Mouse (Mus musculus): Measurements from ENCODE around the gene 3425401B19Rik. TPM values are rescaled to one million over a fixed set of nuclear protein-coding genes. Genes with fewer than 3 reads are reported as not detected.

The 3425401B19Rik gene
- polyA plus RNA-seq, 1 experiment = 0.21 TPM

DNA sequence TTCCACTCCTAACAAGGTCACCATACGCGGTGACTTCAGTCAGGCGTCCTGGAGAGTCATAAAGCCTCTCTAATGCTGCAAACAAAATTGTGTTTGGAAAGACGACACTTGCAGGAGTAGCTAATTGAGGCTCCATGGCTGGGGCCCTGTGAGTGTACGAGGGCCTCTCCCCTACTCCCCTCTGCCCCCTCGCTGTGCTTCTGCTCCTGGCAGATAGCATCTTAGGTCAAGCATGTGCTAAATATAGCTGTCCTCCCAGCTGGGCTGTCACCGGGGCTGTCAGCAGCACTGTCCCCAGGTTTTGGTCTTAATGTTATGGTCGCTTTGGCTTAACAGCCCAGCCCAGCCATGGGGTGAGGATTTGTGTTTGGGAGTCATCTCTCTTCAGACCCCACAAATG, 15.9 kb upstream of the 3425401B19Rik start:
- TF ChIP-seq CTCF (IDR thresholded peaks at IDR 0.05; ENCODE audit: extremely low read depth, insufficient read depth, low read length) = no peak

DNA sequence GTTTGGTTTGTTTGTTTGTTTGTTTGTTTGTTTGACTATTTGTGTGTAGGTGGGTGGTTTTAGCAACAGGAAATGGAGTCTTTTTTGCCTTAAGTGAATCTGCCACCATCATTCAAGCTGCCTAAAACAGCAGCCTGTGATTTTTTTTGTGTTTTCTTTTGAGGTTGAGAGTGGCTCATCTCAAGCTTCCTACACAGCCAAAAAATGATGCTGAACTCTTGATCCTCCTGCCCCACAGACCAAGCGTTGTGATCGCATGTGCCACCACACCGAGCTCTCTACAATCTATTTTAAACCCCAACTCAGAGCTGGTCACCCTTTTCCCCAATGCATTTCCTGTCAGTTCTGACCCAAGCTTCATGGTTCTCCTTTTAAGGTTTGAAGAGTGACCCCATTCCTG, 13.5 kb upstream of the 3425401B19Rik start:
- Histone ChIP-seq H3K4me1 (ENCODE audit: control insufficient read depth, insufficient read depth, low read length) (no peaks in the 10 kb centered on the region), H3K27ac (ENCODE audit: insufficient read depth, low read length) (no peak overlapping the region), H3K4me3 (ENCODE audit: insufficient read depth, low read length) (no peak overlapping the region)
- TF ChIP-seq CTCF (IDR thresholded peaks at IDR 0.05; ENCODE audit: extremely low read depth, insufficient read depth, low read length) = no peak

More for the DNA sequence above, 15.9 kb upstream of the 3425401B19Rik start:
- Histone ChIP-seq H3K4me3 (ENCODE audit: insufficient read depth, low read length) (no peak overlapping the region), H3K4me1 (ENCODE audit: control insufficient read depth, insufficient read depth, low read length) (no peaks in the 10 kb centered on the region), H3K27ac (ENCODE audit: insufficient read depth, low read length) (no peak overlapping the region)

DNA sequence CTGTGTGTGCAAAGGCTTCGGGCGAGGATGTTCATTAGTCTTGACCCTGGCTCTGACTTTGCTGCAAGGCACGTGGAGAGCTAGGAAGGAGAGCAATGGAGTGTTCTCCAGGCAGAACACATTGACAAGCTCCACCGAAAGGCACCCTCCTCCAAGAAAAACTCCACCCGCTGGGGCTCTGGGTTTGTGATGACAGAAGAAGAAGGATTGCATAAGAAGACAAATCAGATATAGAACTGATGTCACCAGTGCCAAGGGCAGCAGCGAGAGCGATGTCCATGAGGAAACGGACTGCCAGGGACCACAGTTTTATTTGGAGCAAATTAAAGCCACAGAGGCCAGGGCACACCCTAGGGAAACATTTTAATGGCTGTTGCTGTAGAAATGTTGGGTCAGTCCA, 12.7 kb upstream of the 3425401B19Rik start:
- Histone ChIP-seq H3K4me1 (ENCODE audit: control insufficient read depth, insufficient read depth, low read length) (no peaks in the 10 kb centered on the region), H3K4me3 (ENCODE audit: insufficient read depth, low read length) (no peak overlapping the region), H3K27ac (ENCODE audit: insufficient read depth, low read length) (no peak overlapping the region)
- no peak for TF ChIP-seq CTCF (IDR thresholded peaks at IDR 0.05; ENCODE audit: extremely low read depth, insufficient read depth, low read length)
- no peak for TF ChIP-seq POLR2A (IDR thresholded peaks at IDR 0.05; ENCODE audit: extremely low read depth, insufficient read depth, low read length)

DNA sequence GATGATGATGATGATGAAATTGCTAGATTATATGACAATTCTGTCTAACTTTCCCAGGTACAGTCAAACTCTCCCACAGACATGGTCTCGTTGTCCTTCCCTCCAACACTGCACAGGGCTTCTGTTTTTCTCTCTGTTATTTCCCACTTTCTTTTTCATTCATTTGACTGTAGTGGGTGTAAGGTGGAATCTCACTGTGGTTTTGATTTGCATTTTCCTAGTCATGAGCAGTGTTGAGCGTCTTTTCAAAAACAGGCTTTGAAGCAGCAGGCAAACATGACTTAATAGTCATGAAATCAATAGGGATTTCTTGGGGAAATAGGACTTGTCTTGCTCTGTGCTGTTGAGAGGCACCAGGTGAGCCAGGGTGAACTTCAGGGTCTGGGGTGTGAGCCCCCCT, 11.3 kb upstream of the 3425401B19Rik start:
- Histone ChIP-seq H3K27ac (ENCODE audit: insufficient read depth, low read length) (no peak overlapping the region), H3K4me1 (ENCODE audit: control insufficient read depth, insufficient read depth, low read length) (no peaks in the 10 kb centered on the region), H3K4me3 (ENCODE audit: insufficient read depth, low read length) (no peak overlapping the region)
- no peak for TF ChIP-seq CTCF (IDR thresholded peaks at IDR 0.05; ENCODE audit: extremely low read depth, insufficient read depth, low read length)
- TF ChIP-seq POLR2A (IDR thresholded peaks at IDR 0.05; ENCODE audit: extremely low read depth, insufficient read depth, low read length) = no peak

DNA sequence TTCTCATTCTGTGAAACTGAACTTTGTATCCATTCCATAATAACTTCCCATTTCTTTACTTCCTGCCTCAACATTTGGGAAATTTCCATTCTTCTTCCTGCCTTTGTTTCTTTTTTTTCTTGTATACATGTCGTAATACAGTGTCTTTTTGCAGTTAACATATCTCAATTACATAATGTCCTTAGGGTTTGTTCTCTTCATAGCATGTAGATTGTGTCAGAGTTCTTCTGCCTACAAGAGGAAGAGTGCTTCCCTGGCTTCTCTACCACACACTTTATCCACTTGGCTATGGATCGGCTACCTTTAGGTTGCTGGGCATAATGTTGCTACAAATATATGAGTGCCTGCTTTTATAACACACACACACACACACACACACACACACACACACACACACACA, 10.8 kb upstream of the 3425401B19Rik start:
- H3K4me1 ChIP-seq (ENCODE audit: control insufficient read depth, insufficient read depth, low read length) = no peaks in the 10 kb centered on the region
- H3K4me3 ChIP-seq (ENCODE audit: insufficient read depth, low read length) = no peak overlapping the region
- no peak for TF ChIP-seq POLR2A (IDR thresholded peaks at IDR 0.05; ENCODE audit: extremely low read depth, insufficient read depth, low read length)
- TF ChIP-seq CTCF (IDR thresholded peaks at IDR 0.05; ENCODE audit: extremely low read depth, insufficient read depth, low read length) = no peak
- no peak overlapping the region for H3K27ac ChIP-seq (ENCODE audit: insufficient read depth, low read length)

DNA sequence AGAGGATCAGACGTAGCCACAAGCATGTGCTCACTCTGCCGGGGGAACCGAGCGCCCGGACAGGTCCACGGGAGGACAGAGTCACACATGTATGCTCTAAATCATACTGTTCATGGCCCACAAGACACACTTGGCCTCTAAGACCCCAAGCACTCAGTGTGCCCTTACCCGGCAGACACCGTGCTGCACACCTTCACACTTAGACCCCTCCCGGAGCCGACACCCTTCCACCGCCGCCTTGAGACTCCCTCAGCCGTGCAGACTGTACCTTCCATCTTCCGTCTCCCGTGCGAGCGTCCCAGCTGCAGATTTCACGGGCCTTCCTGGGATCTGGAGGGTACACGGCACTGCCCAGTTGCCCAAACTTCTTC, 373 bp downstream of the 3425401B19Rik start:
- no peak overlapping the region for H3K4me3 ChIP-seq (ENCODE audit: insufficient read depth, low read length)
- no peak for TF ChIP-seq CTCF (IDR thresholded peaks at IDR 0.05; ENCODE audit: extremely low read depth, insufficient read depth, low read length)
- no peak for TF ChIP-seq POLR2A (IDR thresholded peaks at IDR 0.05; ENCODE audit: extremely low read depth, insufficient read depth, low read length)
- peaks cover 3% of the 10 kb centered on the region; the same call in 1 of the 2 replicates for H3K4me1 ChIP-seq (ENCODE audit: control insufficient read depth, insufficient read depth, low read length)
- no peak overlapping the region for H3K27ac ChIP-seq (ENCODE audit: insufficient read depth, low read length)

DNA sequence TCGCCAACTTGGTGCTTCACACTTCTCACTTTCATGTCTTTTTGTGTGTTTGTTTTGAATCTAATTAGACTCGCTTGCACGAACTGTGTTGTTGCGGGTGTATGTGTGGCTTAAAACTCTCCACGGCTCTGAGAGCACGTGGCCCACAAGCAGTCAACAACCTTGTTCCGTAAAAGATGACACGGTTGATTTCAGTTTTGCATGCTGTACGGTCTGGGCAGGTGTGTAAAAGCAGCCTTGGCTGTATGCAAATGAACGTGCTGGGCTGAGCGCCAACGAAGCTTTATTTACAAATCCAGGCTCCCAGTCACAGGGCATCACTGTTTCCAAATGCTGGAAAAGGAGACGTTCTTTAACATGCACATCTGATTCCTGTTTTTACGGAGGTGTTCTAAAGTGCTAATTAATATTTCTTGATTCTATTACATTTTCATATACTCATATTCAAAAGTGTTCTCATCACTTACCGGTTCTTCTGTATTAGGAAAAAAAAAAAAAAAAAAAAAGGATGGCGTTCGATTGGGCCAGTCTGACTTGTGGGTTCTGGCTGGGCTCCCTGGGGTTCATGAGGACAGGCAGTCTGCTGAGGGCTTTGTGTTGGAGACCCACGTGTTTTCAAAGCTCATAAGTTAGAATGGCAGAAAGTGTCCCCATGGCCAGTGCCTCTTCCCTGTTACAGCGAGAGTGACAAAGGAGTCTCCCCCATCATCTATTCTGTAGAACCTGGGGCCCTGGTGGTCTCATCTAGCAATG, 935 bp downstream of the 3425401B19Rik start:
- no peak overlapping the region for H3K27ac ChIP-seq (ENCODE audit: insufficient read depth, low read length)
- H3K4me1 ChIP-seq (ENCODE audit: control insufficient read depth, insufficient read depth, low read length) = peaks cover 3% of the 10 kb centered on the region; the same call in 1 of the 2 replicates
- no peak for TF ChIP-seq CTCF (IDR thresholded peaks at IDR 0.05; ENCODE audit: extremely low read depth, insufficient read depth, low read length)
- no peak for TF ChIP-seq POLR2A (IDR thresholded peaks at IDR 0.05; ENCODE audit: extremely low read depth, insufficient read depth, low read length)
- H3K4me3 ChIP-seq (ENCODE audit: insufficient read depth, low read length) = no peak overlapping the region

DNA sequence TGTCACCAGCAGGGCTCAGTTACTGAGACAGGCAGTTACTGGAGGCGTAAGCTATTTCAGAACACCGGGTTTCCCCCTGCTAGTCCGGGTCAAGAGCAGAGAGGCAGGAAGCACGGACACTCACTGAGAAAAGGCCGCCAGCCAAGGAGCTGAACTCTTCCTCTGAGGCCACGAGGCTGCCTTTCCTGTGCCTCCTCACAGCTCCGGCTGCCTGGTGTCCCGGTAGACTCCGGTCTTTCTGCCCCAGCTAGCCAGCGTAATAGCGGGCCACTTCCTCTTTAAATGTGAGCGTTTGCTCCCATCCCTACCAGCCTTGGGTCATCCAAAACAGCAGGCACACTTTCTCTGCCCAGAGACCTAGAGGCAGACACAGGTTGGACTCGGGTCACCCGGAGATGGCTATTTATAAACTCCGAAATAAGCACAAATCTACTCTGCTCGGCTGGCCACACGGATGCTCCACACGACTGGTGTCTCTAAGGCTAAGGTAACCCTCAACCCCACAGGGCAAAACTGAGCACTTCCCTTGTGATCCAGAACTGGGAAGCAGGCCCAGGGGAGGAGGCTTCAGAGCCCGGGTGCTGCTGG, 1.7 kb downstream of the 3425401B19Rik start:
- TF ChIP-seq CTCF (IDR thresholded peaks at IDR 0.05; ENCODE audit: extremely low read depth, insufficient read depth, low read length) = no peak
- TF ChIP-seq POLR2A (IDR thresholded peaks at IDR 0.05; ENCODE audit: extremely low read depth, insufficient read depth, low read length) = no peak
- Histone ChIP-seq H3K4me1 (ENCODE audit: control insufficient read depth, insufficient read depth, low read length) (peaks cover 3% of the 10 kb centered on the region; the same call in 1 of the 2 replicates), H3K4me3 (ENCODE audit: insufficient read depth, low read length) (no peak overlapping the region), H3K27ac (ENCODE audit: insufficient read depth, low read length) (no peak overlapping the region)

DNA sequence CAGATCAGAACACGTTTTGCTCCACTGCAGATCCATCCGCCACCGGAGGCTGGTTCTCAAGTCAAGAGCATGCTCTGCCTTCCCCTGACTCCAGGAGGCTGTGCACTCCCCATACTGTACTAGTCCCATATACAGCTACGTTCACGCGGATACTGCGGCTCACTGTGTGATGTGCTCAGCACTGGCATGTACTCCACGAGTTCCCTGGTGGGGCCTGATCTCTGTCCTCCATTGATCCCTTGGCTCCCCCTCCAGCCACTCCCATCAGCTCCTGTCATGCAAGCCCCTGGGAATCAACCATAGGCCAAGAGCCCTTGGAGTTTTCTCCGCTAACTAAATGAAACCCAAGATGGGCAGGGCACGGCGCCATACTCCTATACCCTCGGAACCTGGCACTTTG, 2.6 kb downstream of the 3425401B19Rik start:
- Histone ChIP-seq H3K4me3 (ENCODE audit: insufficient read depth, low read length) (no peak overlapping the region), H3K27ac (ENCODE audit: insufficient read depth, low read length) (no peak overlapping the region), H3K4me1 (ENCODE audit: control insufficient read depth, insufficient read depth, low read length) (peaks cover 3% of the 10 kb centered on the region; the same call in 1 of the 2 replicates)
- no peak for TF ChIP-seq CTCF (IDR thresholded peaks at IDR 0.05; ENCODE audit: extremely low read depth, insufficient read depth, low read length)
- no peak for TF ChIP-seq POLR2A (IDR thresholded peaks at IDR 0.05; ENCODE audit: extremely low read depth, insufficient read depth, low read length)

DNA sequence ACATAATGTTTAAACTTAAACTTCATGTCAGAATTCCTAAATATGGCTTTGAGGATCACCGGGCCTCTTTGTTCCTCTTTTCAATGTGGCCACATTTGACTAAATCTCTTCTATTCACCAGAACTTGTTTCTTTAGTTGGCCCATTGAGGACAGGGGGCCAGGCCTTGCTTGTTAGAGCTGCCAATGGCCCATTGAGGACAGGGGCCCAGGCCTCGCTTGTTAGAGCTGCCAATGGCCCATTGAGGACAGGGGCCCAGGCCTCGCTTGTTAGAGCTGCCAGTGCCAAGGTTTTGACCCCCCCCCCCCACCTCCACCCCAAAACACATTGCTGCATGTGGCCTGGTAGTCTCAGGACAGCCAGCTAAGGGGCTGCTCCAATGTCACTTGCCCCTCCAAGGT, 3.5 kb downstream of the 3425401B19Rik start:
- no peak overlapping the region for H3K27ac ChIP-seq (ENCODE audit: insufficient read depth, low read length)
- no peak for TF ChIP-seq CTCF (IDR thresholded peaks at IDR 0.05; ENCODE audit: extremely low read depth, insufficient read depth, low read length)
- no peak for TF ChIP-seq POLR2A (IDR thresholded peaks at IDR 0.05; ENCODE audit: extremely low read depth, insufficient read depth, low read length)
- no peak overlapping the region for H3K4me3 ChIP-seq (ENCODE audit: insufficient read depth, low read length)
- H3K4me1 ChIP-seq (ENCODE audit: control insufficient read depth, insufficient read depth, low read length) = peaks cover 3% of the 10 kb centered on the region; the same call in 1 of the 2 replicates
